ENCODE assay signal across 24 mouse cellular contexts in the genomic region with DNA sequence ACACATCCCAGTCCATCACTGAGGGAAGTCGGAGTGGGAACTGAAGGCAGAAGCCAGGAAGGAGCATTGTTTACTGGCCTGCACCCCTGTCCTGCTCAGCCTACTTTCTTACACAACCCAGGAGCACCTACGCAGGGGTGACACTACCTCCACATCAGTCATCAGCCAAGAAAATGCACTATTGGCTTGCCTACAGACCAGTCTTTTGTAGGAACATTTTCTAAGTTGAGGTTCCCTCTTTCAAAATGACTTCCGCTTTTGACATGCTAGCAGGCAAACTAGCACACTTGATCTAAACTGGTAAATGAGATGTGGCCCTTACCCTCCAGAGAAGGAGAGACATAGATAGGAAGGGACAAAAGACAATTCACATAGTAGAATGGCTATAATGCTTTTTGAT.
A peak's percentile ranks its signal among the peaks of the same experiment; 100 is the strongest.
DNase-seq lines count a peak whose midpoint lies in the region; ATAC-seq and TF ChIP-seq lines count a peak whose summit lies in the region.
"Had no signal": no experiment of that assay in that cellular context is flagged by ENCODE, and none has a peak within 500 bp of the region (broad histone marks: within the 10 kb centered on the region; RNA-seq: fewer than 3 reads in every experiment).

No protein-coding gene starts in this region.

- TF ChIP-seq EP300 in stomach, postnatal 0 days (optimal IDR thresholded peaks at IDR 0.05): no peak

- H3K9ac ChIP-seq in stomach, postnatal 0 days (ENCODE audit: low read length): no peak overlapping the region
- H3K9ac ChIP-seq: embryonic facial prominence, embryonic 12.5 days; forebrain, embryonic 13.5 days; forebrain, embryonic 15.5 days had no signal

- TF ChIP-seq CTCF in stomach, postnatal 0 days (IDR thresholded peaks at IDR 0.05; ENCODE audit: low read depth): no peak

- H3K9me3 ChIP-seq in stomach, postnatal 0 days (ENCODE audit: control insufficient read depth, low read length): no peaks in the 10 kb centered on the region
- H3K9me3 ChIP-seq: embryonic facial prominence, embryonic 10.5 days; embryonic facial prominence, embryonic 12.5 days; forebrain, embryonic 13.5 days; forebrain, embryonic 15.5 days; G1E had no signal

- no peaks in the 10 kb centered on the region for H3K4me1 ChIP-seq in stomach, postnatal 0 days (replicated peaks; ENCODE audit: control insufficient read depth, insufficient read depth)
- H3K4me1 ChIP-seq: embryonic facial prominence, embryonic 10.5 days had no signal

- no peak overlapping the region for H3K27ac ChIP-seq in stomach, postnatal 0 days (replicated peaks)
- H3K27ac ChIP-seq: embryonic facial prominence, embryonic 10.5 days; embryonic facial prominence, embryonic 12.5 days; forebrain, embryonic 13.5 days; forebrain, embryonic 15.5 days had no signal

- H3K27me3 ChIP-seq in stomach, postnatal 0 days (ENCODE audit: control insufficient read depth, insufficient read depth, low read length): no peaks in the 10 kb centered on the region
- H3K27me3 ChIP-seq: CH12.LX; embryonic facial prominence, embryonic 12.5 days; forebrain, embryonic 13.5 days; forebrain, embryonic 15.5 days; Patski had no signal

- 89% methylated on average over 3 of the region's 3 CpGs for WGBS in stomach, postnatal 0 days

- intact Hi-C loops in heart, postnatal 10 days (cut with DNase I): no loop called here

- H3K4me2 ChIP-seq in stomach, postnatal 0 days (replicated peaks; ENCODE audit: low read depth): no peak overlapping the region
- H3K4me2 ChIP-seq: embryonic facial prominence, embryonic 12.5 days; forebrain, embryonic 13.5 days; forebrain, embryonic 15.5 days had no signal

- H3K4me3 ChIP-seq in stomach, postnatal 0 days (ENCODE audit: low read depth, low read length): no peak overlapping the region
- H3K4me3 ChIP-seq: embryonic facial prominence, embryonic 10.5 days; embryonic facial prominence, embryonic 12.5 days; forebrain, embryonic 13.5 days; forebrain, embryonic 15.5 days had no signal

- no peaks in the 10 kb centered on the region; the same call in 1 of the 2 replicates for H3K36me3 ChIP-seq in stomach, postnatal 0 days (ENCODE audit: control insufficient read depth, insufficient read depth, low read length)
- H3K36me3 ChIP-seq: forebrain, embryonic 15.5 days had no signal

- ATAC-seq in granulocyte monocyte progenitor cell, adult 5-6 weeks (replicated peaks; ENCODE audit: poor library complexity, severe bottlenecking): peak; percentile 44
- ATAC-seq in megakaryocyte progenitor cell, adult 5-6 weeks (replicated peaks; ENCODE audit: poor library complexity): 0 out of 2 replicates have a peak, but pooled peaks have one; percentile 23
- no peak for ATAC-seq in frontal cortex, adult (ENCODE audit: low TSS enrichment)
- ATAC-seq in stomach, postnatal 0 days (ENCODE audit: low FRiP score, low TSS enrichment): no peak
- ATAC-seq: activated CD4-positive, CD25-positive, alpha-beta regulatory T cell, adult 4 months; CD4-positive, CD25-positive, alpha-beta regulatory T cell, adult 4 months; forebrain, embryonic 13.5 days; forebrain, embryonic 15.5 days; Patski had no signal

- DNase-seq in heart, adult 11 months: peak; percentile 72
- no peak for DNase-seq in heart, postnatal 10 days
- DNase-seq in stomach, postnatal 0 days (ENCODE audit: low spot score): no peak
- DNase-seq: adrenal gland, adult 8-10 months; adrenal gland, postnatal 14 days; adrenal gland, postnatal 36 days; B cell, adult 2 months; cerebellum, adult 11-12 months; cerebellum, adult 2 months; cerebellum, adult 9-10 months; cerebellum, postnatal 10 days; cerebellum, postnatal 25 days had no signal

Comparison
In these comparisons a context has a peak if more than half of its experiments do, and no peak if none do; other contexts are left out.
1. ATAC-seq: peak in granulocyte monocyte progenitor cell, adult 5-6 weeks (single experiment) and megakaryocyte progenitor cell, adult 5-6 weeks (single experiment); none in frontal cortex, adult (single experiment) and stomach, postnatal 0 days (single experiment).